In genomic region chr17:80061783-80062619, GRCm38 (mm10) we compare ENCODE assay signal across 8 mouse cellular contexts. TPM values are rescaled to one million over a fixed set of nuclear protein-coding genes. Genes with fewer than 3 reads are reported as not detected.
DNase-seq lines count a peak whose midpoint lies in the region; ATAC-seq lines count a peak whose summit lies in the region.

Gene Hnrnpll, minus strand, starts transcription at chr17:80062334.

- peak; percentile 99 for ATAC-seq in hindbrain, embryonic 16.5 days

- no peaks in the 10 kb centered on the region for H3K9me3 ChIP-seq in hindbrain, embryonic 16.5 days (ENCODE audit: control insufficient read depth, low read length)

- peaks cover 42% of the 10 kb centered on the region for H3K79me2 ChIP-seq in macrophage (ENCODE audit: inconsistent target)

- DNase-seq in WW6 (ENCODE audit: low read depth, low spot score), result peak; percentile 89
- DNase-seq in cerebellum, postnatal 4 days (ENCODE audit: low spot score in 2 of 2), result peak; percentile 95 to 98
- peak; percentile 98 for DNase-seq in gastrocnemius, adult 18-20 months (ENCODE audit: low spot score)
- peak; percentile 97 for DNase-seq in left cerebral cortex, adult 18-20 months (ENCODE audit: low spot score in 2 of 2)
- DNase-seq in right cerebral cortex, adult 18-20 months, result peak; percentile 98
- peak; percentile 84 for DNase-seq in urinary bladder, postnatal 10 days (ENCODE audit: low spot score)

- peak within 1 kb of the TSS; percentile 99 for H3K4me3 ChIP-seq in hindbrain, embryonic 16.5 days (ENCODE audit: low read length)
- H3K4me3 ChIP-seq in macrophage (ENCODE audit: inconsistent target), result peak within 1 kb of the TSS; percentile 70

- H3K4me1 ChIP-seq in hindbrain, embryonic 16.5 days (ENCODE audit: control insufficient read depth, insufficient read depth, low read depth, low read length), result peaks cover 19% of the 10 kb centered on the region

- H3K4me2 ChIP-seq in hindbrain, embryonic 16.5 days (ENCODE audit: low read length), result peak within 1 kb of the TSS; percentile 80

- H3K27ac ChIP-seq in hindbrain, embryonic 16.5 days (ENCODE audit: low read depth, low read length), result peak within 1 kb of the TSS; percentile 100
- peak within 1 kb of the TSS; percentile 77 for H3K27ac ChIP-seq in macrophage

- under 1% methylated on average over 82 of the region's 97 CpGs for WGBS in hindbrain, embryonic 16.5 days
- 1% methylated on average over 85 of the region's 97 CpGs for WGBS in macrophage (ENCODE audit: missing documents)

- peak within 1 kb of the TSS; percentile 94 for H3K9ac ChIP-seq in hindbrain, embryonic 16.5 days (ENCODE audit: low read depth, low read length)

- H3K27me3 ChIP-seq in hindbrain, embryonic 16.5 days (replicated peaks; ENCODE audit: control insufficient read depth, insufficient read depth, low read length), result no peaks in the 10 kb centered on the region

- no peaks in the 10 kb centered on the region for H3K36me3 ChIP-seq in hindbrain, embryonic 16.5 days (ENCODE audit: control insufficient read depth, insufficient read depth, low read length)
- H3K36me3 ChIP-seq in macrophage (ENCODE audit: inconsistent target), result no peaks in the 10 kb centered on the region

RNA-seq across cellular contexts. Expression of gene Hnrnpll, which starts in this region (rescaled TPM):
- 10 to 100 TPM; 15.0 to 15.3 TPM for total RNA-seq in gastrocnemius, adult 18-20 months (2021)
- 46.2 and 48.0 TPM in 2 replicates for polyA plus RNA-seq in hindbrain, embryonic 16.5 days (2015; fragmentation: Nextera tagmentation; extraction: Ambion mirVana)
- 10 to 100 TPM; 62.1 to 65.0 TPM for total RNA-seq in left cerebral cortex, adult 18-20 months (2021)
- 1,000 to 10,000 TPM in 5 of 26 experiments, 100 to 1,000 TPM in 21; 199 to 2,143 (median 332) TPM for total RNA-seq in macrophage (2018; cell fraction: chromatin; rRNA removed)
- total RNA-seq in macrophage (2018; cell fraction: cytosol; rRNA removed), result 10 to 100 TPM; 14.5 to 63.0 (median 31.6) TPM
- total RNA-seq in macrophage (2018; cell fraction: nucleus; rRNA removed), result 100 to 1,000 TPM in 22 of 26 experiments, 10 to 100 TPM in 4; 75.2 to 1,000 (median 218) TPM
- polyA plus RNA-seq in macrophage (2018), result 28.1 to 43.3 TPM (median 34.9 TPM) in 3 replicates

Comparison
In these comparisons a context has a peak if more than half of its experiments do, and no peak if none do; other contexts are left out.
1. Peak in every context shown above with its lines: DNase-seq, ATAC-seq, H3K4me3 ChIP-seq and H3K27ac ChIP-seq.